Mouse (Mus musculus): ENCODE measurements around the gene Hook2. TPM values are rescaled to one million over a fixed set of nuclear protein-coding genes. Genes with fewer than 3 reads are reported as not detected.
A peak's percentile ranks its signal among the peaks of the same experiment; 100 is the strongest.

Gene Hook2
- polyA plus RNA-seq, 1 experiment = 1.6 TPM

GRCm38 (mm10) chr8:84978248-84978940 is 12.0 kb upstream of the Hook2 start, which contains the start of gene Junb:
Junb (minus strand) TSS chr8:84978718.
- Histone ChIP-seq H3K4me3 (ENCODE audit: insufficient read depth, low read depth, low read length) (peak within 1 kb of the TSS; percentile 83), H3K27ac (replicated peaks; ENCODE audit: low read depth, low read length) (peak within 1 kb of the TSS; percentile 97), H3K4me1 (ENCODE audit: control insufficient read depth, insufficient read depth, insufficient read length, low read length) (peaks cover 11% of the 10 kb centered on the region)

- H3K4me3 ChIP-seq (ENCODE audit: insufficient read depth, low read depth, low read length) = peak overlapping the region; percentile 55
- H3K4me1 ChIP-seq (ENCODE audit: control insufficient read depth, insufficient read depth, insufficient read length, low read length) = peaks cover 13% of the 10 kb centered on the region
These were observed 10.6 kb upstream of the Hook2 start for GRCm38 (mm10) chr8:84979599-84980421.

GRCm38 (mm10) chr8:84980622-84981358 is 9.6 kb upstream of the Hook2 start:
- Histone ChIP-seq H3K27ac (replicated peaks; ENCODE audit: low read depth, low read length) (peak overlapping the region; percentile 79), H3K4me1 (ENCODE audit: control insufficient read depth, insufficient read depth, insufficient read length, low read length) (peaks cover 16% of the 10 kb centered on the region), H3K4me3 (ENCODE audit: insufficient read depth, low read depth, low read length) (peak overlapping the region; percentile 55)

More at GRCm38 (mm10) chr8:84979599-84980421, 10.6 kb upstream of the Hook2 start:
- H3K27ac ChIP-seq (replicated peaks; ENCODE audit: low read depth, low read length) = peak overlapping the region; percentile 97

- Histone ChIP-seq H3K4me1 (ENCODE audit: control insufficient read depth, insufficient read depth, insufficient read length, low read length) (peaks cover 16% of the 10 kb centered on the region), H3K4me3 (ENCODE audit: insufficient read depth, low read depth, low read length) (no peak overlapping the region), H3K27ac (replicated peaks; ENCODE audit: low read depth, low read length) (peak overlapping the region; percentile 39; the same call in 1 of the 2 replicates)
These were observed 8.5 kb upstream of the Hook2 start for GRCm38 (mm10) chr8:84981644-84982498.

GRCm38 (mm10) chr8:84982499-84983011 is 7.8 kb upstream of the Hook2 start:
- H3K4me1 ChIP-seq (ENCODE audit: control insufficient read depth, insufficient read depth, insufficient read length, low read length) = peaks cover 16% of the 10 kb centered on the region
- peak overlapping the region; percentile 39; the same call in 1 of the 2 replicates for H3K27ac ChIP-seq (replicated peaks; ENCODE audit: low read depth, low read length)
- H3K4me3 ChIP-seq (ENCODE audit: insufficient read depth, low read depth, low read length) = no peak overlapping the region

- peaks cover 16% of the 10 kb centered on the region for H3K4me1 ChIP-seq (ENCODE audit: control insufficient read depth, insufficient read depth, insufficient read length, low read length)
- H3K4me3 ChIP-seq (ENCODE audit: insufficient read depth, low read depth, low read length) = peak overlapping the region; percentile 62
These were observed 5.9 kb upstream of the Hook2 start for GRCm38 (mm10) chr8:84984294-84985048.

GRCm38 (mm10) chr8:84985049-84985683 is 5.2 kb upstream of the Hook2 start:
- Histone ChIP-seq H3K27ac (replicated peaks; ENCODE audit: low read depth, low read length) (peak overlapping the region; percentile 80), H3K4me1 (ENCODE audit: control insufficient read depth, insufficient read depth, insufficient read length, low read length) (peaks cover 16% of the 10 kb centered on the region), H3K4me3 (ENCODE audit: insufficient read depth, low read depth, low read length) (peak overlapping the region; percentile 62)

More at GRCm38 (mm10) chr8:84984294-84985048, 5.9 kb upstream of the Hook2 start:
- peak overlapping the region; percentile 80 for H3K27ac ChIP-seq (replicated peaks; ENCODE audit: low read depth, low read length)

GRCm38 (mm10) chr8:84985684-84986378 is 4.6 kb upstream of the Hook2 start:
- peaks cover 13% of the 10 kb centered on the region for H3K4me1 ChIP-seq (ENCODE audit: control insufficient read depth, insufficient read depth, insufficient read length, low read length)
- H3K27ac ChIP-seq (replicated peaks; ENCODE audit: low read depth, low read length) = peak overlapping the region; percentile 80
- H3K4me3 ChIP-seq (ENCODE audit: insufficient read depth, low read depth, low read length) = peak overlapping the region; percentile 62

- Histone ChIP-seq H3K4me1 (ENCODE audit: control insufficient read depth, insufficient read depth, insufficient read length, low read length) (peaks cover 8% of the 10 kb centered on the region), H3K27ac (replicated peaks; ENCODE audit: low read depth, low read length) (peak overlapping the region; percentile 80), H3K4me3 (ENCODE audit: insufficient read depth, low read depth, low read length) (peak overlapping the region; percentile 62)
These were observed 3.9 kb upstream of the Hook2 start for GRCm38 (mm10) chr8:84986379-84986945.

GRCm38 (mm10) chr8:84987388-84987787 is 3.0 kb upstream of the Hook2 start:
- no peak overlapping the region for H3K4me3 ChIP-seq (ENCODE audit: insufficient read depth, low read depth, low read length)
- H3K27ac ChIP-seq (replicated peaks; ENCODE audit: low read depth, low read length) = no peak overlapping the region
- peaks cover 8% of the 10 kb centered on the region for H3K4me1 ChIP-seq (ENCODE audit: control insufficient read depth, insufficient read depth, insufficient read length, low read length)

- Histone ChIP-seq H3K4me1 (ENCODE audit: control insufficient read depth, insufficient read depth, insufficient read length, low read length) (peaks cover 8% of the 10 kb centered on the region), H3K27ac (replicated peaks; ENCODE audit: low read depth, low read length) (no peak overlapping the region), H3K4me3 (ENCODE audit: insufficient read depth, low read depth, low read length) (no peak overlapping the region)
These were observed 2.5 kb upstream of the Hook2 start for GRCm38 (mm10) chr8:84987903-84988302.

- Histone ChIP-seq H3K27ac (replicated peaks; ENCODE audit: low read depth, low read length) (no peak overlapping the region), H3K4me1 (ENCODE audit: control insufficient read depth, insufficient read depth, insufficient read length, low read length) (peaks cover 6% of the 10 kb centered on the region), H3K4me3 (ENCODE audit: insufficient read depth, low read depth, low read length) (no peak overlapping the region)
These were observed 1.1 kb upstream of the Hook2 start for GRCm38 (mm10) chr8:84989311-84989731.

Measured in brown adipose tissue, adult 24 weeks (tissue).